ENCODE assay signal across 8 mouse cellular contexts in genomic region chr15:102624291-102624969, GRCm38 (mm10). TPM values are rescaled to one million over a fixed set of nuclear protein-coding genes. Genes with fewer than 3 reads are reported as not detected.
A peak's percentile ranks its signal among the peaks of the same experiment; 100 is the strongest.
DNase-seq lines count a peak whose midpoint lies in the region; ATAC-seq and TF ChIP-seq lines count a peak whose summit lies in the region.

No protein-coding gene starts in this region.

- TF ChIP-seq CTCF in MEL (IDR thresholded peaks at IDR 0.05 in 2 of 3, conservative IDR thresholded peaks at IDR 0.05 in 1 of 3; ENCODE audit: control insufficient read depth in 1 of 3, insufficient read depth in 1 of 3, low read depth in 2 of 3, low read length in 3 of 3, poor library complexity in 1 of 3, severe bottlenecking in 1 of 3) = no peak

- H3K4me1 ChIP-seq in MEL (ENCODE audit: control insufficient read depth in 1 of 2, insufficient read depth in 2 of 2, low read length in 2 of 2) = peaks cover 11 to 15% of the 10 kb centered on the region in 2 experiments

- peaks cover 36% of the 10 kb centered on the region for H3K79me2 ChIP-seq in MEL (ENCODE audit: control insufficient read depth, insufficient read depth, low read length, poor library complexity)

- H3K27me3 ChIP-seq in MEL (ENCODE audit: control insufficient read depth in 1 of 2, insufficient read depth in 2 of 2, low read length in 2 of 2) = no peaks in the 10 kb centered on the region

- H3K4me3 ChIP-seq in MEL (ENCODE audit: control insufficient read depth in 1 of 2, insufficient read depth in 1 of 2, low read depth in 2 of 2, low read length in 2 of 2) = peak overlapping the region; percentile 70 to 83

- H3K27ac ChIP-seq in MEL (ENCODE audit: control insufficient read depth, low read depth, low read length) = peak overlapping the region; percentile 17

- peak; percentile 19 to 22 for DNase-seq in layer of hippocampus, postnatal 14 days (ENCODE audit: low spot score in 2 of 2)
- DNase-seq in layer of hippocampus, postnatal 10 days (ENCODE audit: low spot score in 2 of 2) = no peak
- DNase-seq in MEL (ENCODE audit: low read depth, low spot score) = no peak
- DNase-seq in embryo, embryonic 10.5 days (ENCODE audit: low spot score) = peak; percentile 32
- DNase-seq in heart, adult 9 months (ENCODE audit: low spot score in 2 of 2) = peak; percentile 18 to 23
- peak; percentile 13 for DNase-seq in kidney, postnatal 14 days
- peak; percentile 2 for DNase-seq in thymus, postnatal 25 days

- H3K9ac ChIP-seq in MEL (ENCODE audit: control insufficient read depth, low read depth, low read length, poor library complexity, severe bottlenecking) = peak overlapping the region; percentile 72

- TF ChIP-seq EP300 in MEL (IDR thresholded peaks at IDR 0.05; ENCODE audit: low read depth in 1 of 2, low read length in 2 of 2) = peak in 1 of 2 experiments; percentile 35; a peak in 1 of 4 replicates

- peaks cover 0 to 29% of the 10 kb centered on the region in 2 experiments; a peak in 3 of 4 replicates for H3K36me3 ChIP-seq in MEL (ENCODE audit: control insufficient read depth in 1 of 2, insufficient read depth in 2 of 2, low read length in 2 of 2)

- no peaks in the 10 kb centered on the region for H3K9me3 ChIP-seq in MEL (replicated peaks; ENCODE audit: insufficient read depth, low read length)

- peak; percentile 8; the same call in 1 of the 2 replicates for ATAC-seq in megakaryocyte-erythroid progenitor cell, adult 5-6 weeks (replicated peaks; ENCODE audit: low FRiP score, low TSS enrichment, poor library complexity, severe bottlenecking)

- no peak for TF ChIP-seq POLR2A in MEL (IDR thresholded peaks at IDR 0.05; ENCODE audit: control insufficient read depth in 1 of 2, insufficient read depth in 1 of 2, low read depth in 1 of 2, low read length in 2 of 2, poor library complexity in 1 of 2)

- no peak for TF ChIP-seq RAD21 in MEL (IDR thresholded peaks at IDR 0.05; ENCODE audit: low read depth, low read length)

TF ChIP-seq in MEL, 35 proteins besides CTCF, POLR2A, EP300 and RAD21:
- no peak for TF ChIP-seq MYB (IDR thresholded peaks at IDR 0.05; ENCODE audit: low read depth, low read length)
- TF ChIP-seq ETS1 (IDR thresholded peaks at IDR 0.05; ENCODE audit: low read depth, low read length) = no peak
- TF ChIP-seq MXI1 (IDR thresholded peaks at IDR 0.05; ENCODE audit: low read depth, low read length) = peak; percentile 67; the same call in 1 of the 2 replicates
- peak; percentile 2; the same call in 1 of the 2 replicates for TF ChIP-seq RCOR1 (IDR thresholded peaks at IDR 0.05; ENCODE audit: low read depth, low read length)

RNA-seq across cellular contexts. Expression of gene Gm28047, which starts 0.4 kb away (rescaled TPM):
- total RNA-seq in layer of hippocampus, postnatal 14 days (2021) = under 1 TPM in 1 of 2 experiments, not detected in 1; 0.78 TPM
- under 1 TPM in 1 of 2 experiments, not detected in 1; 0.60 TPM for total RNA-seq in layer of hippocampus, postnatal 10 days (2021)
- total RNA-seq in MEL (2012; rRNA removed) = 0.20 TPM in 1 of 2 replicates, not detected in the other
- under 1 TPM in 1 of 2 experiments, not detected in 1; 0.52 TPM for polyA plus RNA-seq in MEL (2012; ENCODE audit: insufficient read depth in 1 of 2, insufficient read length in 2 of 2, low read depth in 1 of 2, low replicate concordance in 2 of 2, missing spikeins in 1 of 2)
- 2.6 TPM in 1 of 2 replicates, not detected in the other for total RNA-seq in megakaryocyte-erythroid progenitor cell, adult 5-6 weeks (2014; fragmentation: Nextera tagmentation)
- not detected in 2 replicates for total RNA-seq in megakaryocyte-erythroid progenitor cell, adult 5-6 weeks (2017)

RNA-seq across cellular contexts. Expression of gene Atf7, which starts 0.8 kb away (rescaled TPM):
- total RNA-seq in layer of hippocampus, postnatal 14 days (2021) = 10 to 100 TPM; 45.6 to 49.2 TPM
- total RNA-seq in layer of hippocampus, postnatal 10 days (2021) = 10 to 100 TPM; 39.4 to 40.5 TPM
- total RNA-seq in MEL (2012; rRNA removed) = 10.4 and 12.8 TPM in 2 replicates
- polyA plus RNA-seq in MEL (2012; ENCODE audit: insufficient read depth in 1 of 2, insufficient read length in 2 of 2, low read depth in 1 of 2, low replicate concordance in 2 of 2, missing spikeins in 1 of 2) = 10 to 100 TPM in 1 of 2 experiments, not detected in 1; 49.6 TPM
- total RNA-seq in megakaryocyte-erythroid progenitor cell, adult 5-6 weeks (2014; fragmentation: Nextera tagmentation) = 115 and 116 TPM in 2 replicates
- total RNA-seq in megakaryocyte-erythroid progenitor cell, adult 5-6 weeks (2017) = 24.7 and 27.0 TPM in 2 replicates

RNA-seq across cellular contexts. Expression of gene Atp5g2, which starts 47.7 kb away (rescaled TPM):
- total RNA-seq in layer of hippocampus, postnatal 14 days (2021) = 10 to 100 TPM; 10.9 to 13.0 TPM
- 10 to 100 TPM in 1 of 2 experiments, 1 to 10 TPM in 1; 5.9 to 17.8 TPM for total RNA-seq in layer of hippocampus, postnatal 10 days (2021)
- total RNA-seq in MEL (2012; rRNA removed) = 513 and 583 TPM in 2 replicates
- polyA plus RNA-seq in MEL (2012; ENCODE audit: insufficient read depth in 1 of 2, insufficient read length in 2 of 2, low read depth in 1 of 2, low replicate concordance in 2 of 2, missing spikeins in 1 of 2) = 10 to 100 TPM in 1 of 2 experiments, not detected in 1; 59.4 TPM
- 135 and 168 TPM in 2 replicates for total RNA-seq in megakaryocyte-erythroid progenitor cell, adult 5-6 weeks (2014; fragmentation: Nextera tagmentation)
- 71.6 and 94.3 TPM in 2 replicates for total RNA-seq in megakaryocyte-erythroid progenitor cell, adult 5-6 weeks (2017)

Comparison
In these comparisons a context has a peak if more than half of its experiments do, and no peak if none do; other contexts are left out.
1. DNase-seq: peak in layer of hippocampus, postnatal 14 days (2 of 2), embryo, embryonic 10.5 days (single experiment), heart, adult 9 months (2 of 2), kidney, postnatal 14 days (single experiment) and thymus, postnatal 25 days (single experiment); none in layer of hippocampus, postnatal 10 days (0 of 2) and MEL (single experiment).